Mouse (Mus musculus) lung, postnatal 4 days (tissue): ENCODE results near the gene Ppp1r13b.

Experiments
- DNase-seq, 2 experiments: peaks; one replicate each; pipeline ENCODE4 v3.0.0; 2021

Gene Ppp1r13b

GRCm38 (mm10) chr12:111878213-111878612, 29.7 kb downstream of the Ppp1r13b start:
- DNase-seq, result peak; percentile 77 to 86

DNA sequence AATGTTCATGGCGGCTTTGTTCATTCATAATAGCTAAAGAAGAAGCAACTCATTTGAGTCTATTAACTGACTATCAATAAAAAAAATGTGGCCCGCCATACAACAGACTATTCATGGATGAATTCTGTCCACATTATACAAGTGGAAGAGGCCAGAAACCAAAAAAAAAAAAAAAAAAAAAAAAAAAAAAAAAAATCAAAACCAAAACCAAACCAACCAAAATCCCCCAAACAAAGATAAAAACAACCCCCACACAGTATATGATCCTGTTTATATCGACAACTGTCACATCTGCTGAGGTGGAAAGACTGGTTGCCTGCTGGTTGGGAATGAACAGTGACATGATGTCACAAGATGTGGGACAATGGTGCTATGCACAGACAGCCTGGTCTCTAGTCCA, 32.4 kb downstream of the Ppp1r13b start:
- DNase-seq, result no peak

GRCm38 (mm10) chr12:111874601-111875140, 33.2 kb downstream of the Ppp1r13b start:
- DNase-seq, result no peak

- DNase-seq, result no peak
These were observed 35.8 kb downstream of the Ppp1r13b start for GRCm38 (mm10) chr12:111872079-111872478.

GRCm38 (mm10) chr12:111870811-111871210, 37.1 kb downstream of the Ppp1r13b start:
- DNase-seq, result no peak

DNA sequence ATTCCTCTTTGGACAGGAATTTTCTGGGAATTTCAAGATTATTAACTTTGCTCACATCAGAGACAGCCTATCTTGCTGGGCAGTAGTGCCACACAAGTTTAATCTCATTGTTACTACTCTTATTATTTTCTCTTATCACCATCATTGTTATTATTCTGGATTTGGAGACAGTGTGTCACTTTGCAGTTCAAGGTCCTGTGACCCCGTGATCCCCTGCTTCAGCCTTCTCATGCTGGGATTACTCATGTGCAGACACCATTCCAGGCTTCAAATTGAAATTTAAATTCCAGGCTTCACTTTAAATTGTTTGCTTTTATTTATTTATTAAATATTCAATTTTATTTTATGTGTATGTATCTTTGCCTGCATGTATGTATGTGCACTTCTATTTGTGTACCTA, 38.1 kb downstream of the Ppp1r13b start:
- no peak for DNase-seq

- no peak for DNase-seq
These were observed 43.6 kb downstream of the Ppp1r13b start for GRCm38 (mm10) chr12:111864206-111864824.

DNA sequence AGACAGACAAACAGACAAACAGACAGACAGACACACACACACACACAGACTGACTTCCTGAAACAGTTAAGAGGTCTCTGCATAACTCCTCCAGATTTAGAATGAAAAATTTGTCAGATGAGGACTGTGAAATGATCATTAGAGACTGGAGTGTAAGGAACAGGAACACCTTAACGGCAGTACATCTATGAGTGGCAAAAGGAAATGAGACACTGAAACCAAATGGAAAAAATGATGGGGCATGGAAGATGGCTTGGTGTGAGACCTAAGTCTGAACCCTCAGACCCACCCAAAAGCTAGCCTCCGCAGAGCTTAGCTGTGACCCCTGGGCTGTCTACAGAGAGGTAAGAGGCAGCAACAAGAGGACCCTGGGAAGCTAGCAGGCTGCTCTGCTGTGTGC, 52.5 kb downstream of the Ppp1r13b start:
- DNase-seq, result no peak

DNA sequence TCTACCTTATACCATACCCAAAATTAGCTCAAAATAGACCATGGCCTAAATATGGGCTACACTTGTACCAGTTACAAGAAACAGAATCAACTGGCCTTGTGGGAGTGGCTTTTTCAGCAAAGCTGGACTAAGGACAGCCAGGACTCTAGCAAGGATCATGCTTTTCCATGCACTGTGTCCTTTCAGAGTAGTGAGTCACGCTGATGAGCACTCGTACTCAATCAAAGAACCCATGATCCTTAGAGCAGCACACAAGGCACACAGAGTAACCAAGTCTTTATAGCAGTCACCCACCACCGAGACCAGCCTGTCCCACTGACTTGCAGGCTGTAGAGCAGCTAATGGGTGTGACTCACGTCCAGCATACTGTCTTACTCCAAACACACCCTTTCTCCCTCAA, 54.4 kb downstream of the Ppp1r13b start:
- no peak for DNase-seq

DNA sequence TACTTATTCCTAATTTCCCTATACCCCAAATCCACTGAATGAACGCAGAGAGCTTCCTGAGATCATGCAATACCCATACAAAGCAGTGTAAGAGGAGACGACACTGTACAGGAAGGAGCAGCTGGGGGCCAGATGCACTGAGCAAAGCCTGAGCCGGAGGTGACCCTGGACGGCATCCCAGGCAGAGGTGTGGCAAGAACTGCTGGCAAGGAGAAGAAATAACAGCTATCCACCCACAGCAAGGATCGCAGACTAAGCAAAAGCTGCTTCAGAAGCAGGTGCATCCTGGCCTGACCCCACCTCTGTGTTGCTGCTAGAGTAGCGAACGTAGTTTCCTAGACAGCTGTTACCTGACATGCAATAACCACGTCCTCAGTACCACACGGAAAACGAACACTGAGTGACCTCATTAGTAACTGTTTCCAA, 54.9 kb downstream of the Ppp1r13b start:
- peak in 1 of 2 experiments; percentile 53 for DNase-seq

GRCm38 (mm10) chr12:111851745-111852144, 56.2 kb downstream of the Ppp1r13b start:
- no peak for DNase-seq

GRCm38 (mm10) chr12:111851235-111851634, 56.7 kb downstream of the Ppp1r13b start:
- no peak for DNase-seq

GRCm38 (mm10) chr12:111848300-111848798, 59.6 kb downstream of the Ppp1r13b start:
- peak in 1 of 2 experiments; percentile 45 for DNase-seq

- no peak for DNase-seq
These were observed 61.1 kb downstream of the Ppp1r13b start for GRCm38 (mm10) chr12:111846815-111847214.

DNA sequence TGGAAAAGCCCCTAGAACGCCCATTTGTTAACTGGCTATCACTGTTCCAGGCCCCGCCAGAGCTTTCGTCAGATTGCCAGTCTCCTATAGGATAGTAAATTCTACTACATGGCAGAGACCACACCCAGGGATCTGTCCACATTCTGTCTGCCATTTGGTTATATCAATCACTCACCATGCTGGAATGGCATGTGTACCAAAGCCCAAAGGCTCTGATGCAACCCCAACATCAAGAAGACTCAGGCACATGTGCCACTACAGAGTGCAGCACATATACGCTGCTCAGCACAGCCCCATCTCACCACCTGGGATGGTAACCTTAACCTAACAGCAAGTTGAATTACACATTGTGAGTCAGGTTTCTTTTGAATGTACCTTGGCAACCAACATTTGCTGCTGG, 62.0 kb downstream of the Ppp1r13b start:
- no peak for DNase-seq

DNA sequence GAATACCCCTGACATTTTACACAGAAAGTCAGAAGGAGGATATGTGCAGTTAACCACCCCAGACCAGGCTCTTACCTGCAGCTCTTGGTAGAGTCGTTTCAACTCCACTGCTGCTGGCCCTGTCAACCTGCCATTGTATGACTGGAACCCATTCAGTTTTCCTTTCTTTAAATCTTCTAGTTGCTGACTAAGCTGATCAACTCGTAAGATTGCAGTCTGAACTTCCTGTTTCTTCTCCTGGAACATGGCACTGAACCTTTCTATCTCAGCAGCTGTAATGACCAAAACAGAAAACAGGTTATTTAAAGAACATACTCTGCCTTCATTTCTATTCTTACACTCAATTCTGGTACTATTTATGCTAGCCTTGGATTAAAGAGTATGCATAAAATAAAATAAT, 64.4 kb downstream of the Ppp1r13b start:
- DNase-seq, result no peak

DNA sequence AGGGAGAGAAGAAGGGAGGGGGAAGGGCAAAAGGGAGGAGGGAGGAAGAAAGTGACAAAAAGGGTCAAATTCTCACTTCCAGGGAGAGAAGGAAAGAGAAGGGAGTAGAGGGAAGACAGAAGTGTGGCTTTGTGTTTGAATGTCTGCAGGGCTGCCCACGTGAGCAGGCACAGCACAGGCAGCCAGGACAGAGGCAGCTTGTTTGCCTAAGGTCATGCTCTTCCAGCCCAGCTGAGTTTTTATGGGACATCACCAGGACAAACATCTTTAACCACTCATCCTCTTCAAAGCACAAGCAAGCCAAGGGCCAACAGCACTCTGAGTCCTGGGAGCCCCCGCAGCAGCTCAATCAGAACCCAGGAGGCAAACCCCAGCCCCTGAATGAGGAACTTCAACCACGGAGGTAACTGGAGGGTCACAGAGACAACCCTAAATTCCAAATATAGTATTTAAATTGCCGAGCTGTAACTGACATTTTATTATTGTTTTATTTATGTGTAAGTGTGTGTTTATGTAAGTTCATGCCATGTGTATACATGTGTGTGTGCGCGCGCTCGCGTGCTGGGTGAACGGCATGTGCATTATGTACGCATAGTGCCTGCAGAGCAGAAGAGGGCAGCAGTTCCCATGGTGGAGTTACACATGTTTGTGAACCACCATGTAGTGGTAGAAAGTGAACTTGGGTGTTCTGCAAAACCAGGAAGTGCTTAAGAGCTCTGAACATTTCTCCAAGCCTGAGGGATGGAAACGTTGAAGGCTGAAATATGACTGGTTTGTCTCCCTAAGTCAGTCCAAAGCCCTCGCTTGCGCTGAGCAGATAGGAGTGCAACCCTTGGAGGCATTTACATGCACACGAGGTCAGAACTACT, 65.1 kb downstream of the Ppp1r13b start:
- no peak for DNase-seq

DNA sequence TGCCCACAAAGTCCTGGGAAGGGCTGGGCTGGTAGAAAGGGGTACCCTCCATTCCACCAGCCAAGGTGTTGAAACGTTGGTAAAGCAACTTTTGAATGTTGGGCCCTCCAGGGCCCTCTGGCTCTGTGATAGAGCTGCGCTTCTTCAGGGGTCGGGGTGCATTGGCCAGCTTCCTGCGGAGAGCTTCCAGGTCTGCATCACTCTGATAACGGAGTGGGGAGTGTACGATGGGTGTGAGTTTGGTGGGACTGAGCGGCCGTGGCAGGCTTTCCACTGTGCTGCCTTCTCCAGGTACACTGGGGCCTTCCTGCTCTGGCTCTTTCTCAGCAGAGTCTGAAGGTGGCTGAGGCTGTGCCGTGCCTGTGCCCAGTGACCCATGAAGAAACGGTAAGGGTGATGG, 74.5 kb downstream of the Ppp1r13b start:
- peak in 1 of 2 experiments; percentile 18 for DNase-seq

- DNase-seq, result peak in 1 of 2 experiments; percentile 15
These were observed 75.3 kb downstream of the Ppp1r13b start for GRCm38 (mm10) chr12:111832643-111833042.

DNA sequence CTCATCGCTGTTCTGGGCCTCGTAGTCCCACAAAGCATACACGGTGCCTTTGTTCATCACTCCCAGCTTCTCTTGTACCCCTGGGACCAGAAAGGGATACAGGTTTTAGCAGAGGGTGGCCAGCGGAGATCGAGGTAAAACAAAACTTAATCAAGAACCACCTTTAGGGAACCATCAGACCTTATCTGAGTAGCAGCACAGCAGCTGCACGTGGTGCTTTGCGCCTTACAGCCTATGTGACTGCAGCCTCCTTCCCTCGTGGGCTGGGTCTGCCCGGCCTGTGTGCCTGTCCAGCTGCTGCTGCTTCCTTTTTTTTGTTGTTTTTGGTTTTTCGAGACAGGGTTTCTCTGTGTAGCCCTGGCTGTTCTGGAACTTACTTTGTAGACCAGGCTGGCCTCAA, 77.5 kb downstream of the Ppp1r13b start:
- no peak for DNase-seq

DNA sequence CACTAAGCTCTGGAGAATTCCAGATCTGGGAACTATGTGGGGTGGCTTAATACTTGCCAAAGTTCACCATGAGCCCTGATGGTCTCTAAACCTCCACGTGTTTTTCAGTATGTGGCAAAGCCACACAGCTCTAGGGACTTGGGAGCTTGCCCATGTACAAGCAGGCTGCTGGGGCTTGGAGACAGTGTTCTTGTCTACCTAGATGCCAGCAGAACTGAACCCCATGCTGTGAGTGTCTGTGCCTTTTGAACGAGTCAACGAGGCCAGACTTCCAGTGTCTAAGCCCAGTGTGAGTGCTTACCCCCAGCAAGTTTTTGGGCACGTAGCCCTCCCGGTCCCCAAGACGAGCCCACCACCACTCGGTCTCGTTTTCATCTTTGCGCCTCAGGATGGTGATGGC, 78.0 kb downstream of the Ppp1r13b start:
- no peak for DNase-seq

DNA sequence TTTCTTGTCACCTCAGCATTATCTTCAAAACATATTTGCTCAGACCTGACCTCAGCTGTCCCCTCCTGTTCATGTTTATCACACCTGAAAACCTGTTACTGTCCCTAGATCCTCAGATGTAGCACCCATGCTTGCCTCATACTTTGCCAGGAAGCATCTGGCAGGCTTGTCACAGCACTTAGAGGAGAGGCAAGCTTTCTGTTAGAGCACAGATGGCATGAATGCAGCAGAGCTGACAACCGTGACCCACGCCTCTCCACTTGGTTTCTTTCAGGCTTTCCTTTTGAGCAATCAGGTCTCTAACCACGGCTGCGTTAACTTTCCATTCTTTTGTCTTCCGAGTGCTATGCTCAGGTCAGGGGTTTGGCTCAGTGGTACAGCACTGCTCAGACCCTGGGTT, 78.5 kb downstream of the Ppp1r13b start:
- no peak for DNase-seq

GRCm38 (mm10) chr12:111827556-111827955, 80.4 kb downstream of the Ppp1r13b start:
- no peak for DNase-seq

DNA sequence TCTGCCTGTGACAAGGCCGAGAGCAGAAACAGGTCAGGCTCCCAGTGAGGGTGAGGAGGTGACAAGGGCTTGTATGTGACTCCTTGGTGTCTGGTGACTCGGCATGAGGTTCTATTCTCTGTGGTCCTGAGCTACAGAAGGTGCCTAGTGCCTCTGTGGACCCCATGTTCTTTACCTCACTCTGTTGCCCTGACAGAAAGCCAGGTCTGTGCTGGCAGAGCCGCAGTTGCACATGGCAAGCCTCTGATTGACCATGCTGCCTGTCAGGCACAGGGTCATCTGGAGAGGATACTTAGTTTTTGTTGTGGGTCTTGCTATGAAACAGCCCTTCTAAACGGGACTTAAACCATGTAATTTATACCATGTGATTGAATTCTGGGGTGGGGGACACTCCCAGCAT, 86.0 kb downstream of the Ppp1r13b start:
- no peak for DNase-seq
